Mouse (Mus musculus) heart, postnatal 0 days (tissue): ENCODE data around the gene Prkcsh.

ENCODE experiments used
- CTCF ChIP-seq: IDR thresholded peaks from 2 replicates; pipeline ENCODE4 v1.5.1; 2016; ENCODE audit warnings: antibody characterized with exemption, control low read depth, low read depth
- EP300 ChIP-seq: IDR thresholded peaks from 2 replicates; pipeline ENCODE4 v1.6.1; 2016; ENCODE audit warnings: antibody characterized with exemption, low read depth

DNA sequence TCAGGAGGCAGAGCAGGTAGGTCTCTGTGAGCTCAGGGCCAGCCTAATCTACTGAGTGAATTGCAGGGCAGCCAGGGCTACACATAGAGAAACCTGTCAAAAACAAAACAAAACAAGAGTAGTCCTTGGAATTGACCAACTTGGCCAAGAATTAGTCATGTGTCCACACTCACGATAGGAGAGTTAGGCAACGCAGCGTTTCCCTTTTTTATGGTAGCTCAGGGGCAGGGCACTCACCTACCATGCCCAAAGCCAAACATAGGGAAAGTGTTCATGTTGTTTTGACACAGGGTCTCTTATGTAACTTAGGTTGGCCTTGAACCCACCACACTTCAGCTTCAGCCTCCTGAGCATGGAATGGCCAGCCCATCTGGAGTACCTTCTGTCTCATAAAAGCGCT, 33.3 kb upstream of the Prkcsh start:
- TF ChIP-seq CTCF (no peak), EP300 (no peak)
